Mouse (Mus musculus) NIH3T3 (cell line): ENCODE measurements around the gene Krtap13-1.
"Not testable (repeated sequence)": the region's sequence is repeated elsewhere in the genome, so short reads cannot be mapped to it uniquely, and the experiment has no call there.

Experiments
- DNase-seq: peaks from one replicate; pipeline ENCODE4 v3.0.0-alpha.2; 2012; ENCODE audit warnings: low read depth

Krtap13-1 gene

DNA sequence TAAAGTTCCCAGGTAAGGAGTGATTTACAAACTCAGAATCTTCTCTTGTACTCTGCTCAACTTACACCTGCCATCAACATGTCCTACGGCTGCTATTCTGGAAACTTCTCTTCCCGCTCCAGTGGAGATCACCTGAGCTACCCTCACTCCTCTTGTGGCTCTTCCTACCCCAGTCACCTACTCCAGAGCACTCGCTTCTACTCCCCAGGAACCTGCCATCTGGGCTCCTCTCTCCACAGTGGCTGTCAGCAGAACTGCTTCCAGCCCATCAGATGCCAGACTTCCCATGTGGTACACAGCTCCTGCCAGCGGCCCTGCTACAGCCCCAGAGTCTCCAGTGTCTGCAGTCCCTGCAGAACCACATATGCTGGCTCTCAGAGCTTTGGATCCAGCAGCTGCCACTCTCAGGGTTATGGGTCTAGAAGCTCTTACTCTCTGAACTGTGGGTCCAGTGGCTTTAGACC is at the start of gene Krtap13-1:
TSS of gene Krtap13-1 (plus strand) at position 51 of the 464 bp plus-strand sequence.
- no peak for DNase-seq

DNA sequence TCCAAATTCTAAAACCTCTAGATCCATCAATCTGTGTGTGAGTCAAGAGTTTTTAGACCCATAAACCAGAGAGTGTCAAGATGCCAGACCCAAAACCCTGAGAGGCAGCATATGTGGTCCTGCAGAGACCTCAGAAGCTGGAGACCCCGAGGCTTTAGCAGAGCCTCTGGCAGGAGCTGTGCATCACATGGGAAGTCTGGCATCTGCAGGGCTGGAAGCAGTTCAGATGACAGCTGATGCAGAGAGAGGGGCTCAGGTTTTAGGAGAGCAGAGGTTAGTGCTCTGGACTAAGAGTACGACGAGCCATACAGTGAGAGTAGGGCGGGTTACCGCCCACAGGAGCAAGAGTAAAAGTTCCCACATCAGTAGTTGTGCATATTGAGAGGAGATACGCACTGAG is 49.6 kb upstream of the Krtap13-1 start:
- DNase-seq = no peak

DNA sequence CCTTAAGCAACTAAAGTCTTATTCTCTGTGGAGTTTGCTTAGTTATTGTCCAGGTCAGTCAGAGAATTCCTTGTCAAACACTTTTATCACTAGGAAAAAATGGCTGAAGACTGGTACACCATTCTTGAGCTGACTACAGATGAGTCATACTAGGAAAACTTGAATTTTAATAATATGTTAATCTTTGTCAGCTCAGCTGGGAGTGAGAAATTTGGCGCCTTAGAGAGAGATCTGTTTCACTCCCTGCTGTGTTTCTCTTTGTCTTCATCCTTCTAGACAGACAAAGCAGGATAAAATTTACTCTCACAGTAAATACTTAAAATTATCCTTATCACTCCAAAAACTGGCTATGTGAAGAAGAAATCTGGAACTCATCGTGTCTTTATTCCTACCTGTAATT is 47.4 kb upstream of the Krtap13-1 start:
- no peak for DNase-seq

DNA sequence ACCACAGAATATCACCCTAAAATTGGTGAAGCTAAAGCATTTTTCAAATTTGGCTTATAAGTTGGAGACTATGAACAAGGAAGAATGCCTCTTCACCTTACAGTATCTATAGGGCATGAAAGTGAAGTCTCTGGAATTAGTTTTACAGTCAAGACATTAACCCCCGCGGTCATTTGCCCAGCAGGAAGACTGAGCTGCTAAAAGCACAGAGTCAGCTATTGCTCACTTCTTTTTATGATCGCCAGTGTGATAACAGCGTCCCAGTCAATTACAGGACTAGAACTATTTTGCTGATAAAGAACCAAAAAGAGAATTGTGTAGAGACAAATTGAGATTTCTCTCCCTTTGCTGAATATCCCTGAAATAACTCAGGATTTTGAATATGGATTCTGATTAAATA is 32.4 kb upstream of the Krtap13-1 start:
- no peak for DNase-seq

DNA sequence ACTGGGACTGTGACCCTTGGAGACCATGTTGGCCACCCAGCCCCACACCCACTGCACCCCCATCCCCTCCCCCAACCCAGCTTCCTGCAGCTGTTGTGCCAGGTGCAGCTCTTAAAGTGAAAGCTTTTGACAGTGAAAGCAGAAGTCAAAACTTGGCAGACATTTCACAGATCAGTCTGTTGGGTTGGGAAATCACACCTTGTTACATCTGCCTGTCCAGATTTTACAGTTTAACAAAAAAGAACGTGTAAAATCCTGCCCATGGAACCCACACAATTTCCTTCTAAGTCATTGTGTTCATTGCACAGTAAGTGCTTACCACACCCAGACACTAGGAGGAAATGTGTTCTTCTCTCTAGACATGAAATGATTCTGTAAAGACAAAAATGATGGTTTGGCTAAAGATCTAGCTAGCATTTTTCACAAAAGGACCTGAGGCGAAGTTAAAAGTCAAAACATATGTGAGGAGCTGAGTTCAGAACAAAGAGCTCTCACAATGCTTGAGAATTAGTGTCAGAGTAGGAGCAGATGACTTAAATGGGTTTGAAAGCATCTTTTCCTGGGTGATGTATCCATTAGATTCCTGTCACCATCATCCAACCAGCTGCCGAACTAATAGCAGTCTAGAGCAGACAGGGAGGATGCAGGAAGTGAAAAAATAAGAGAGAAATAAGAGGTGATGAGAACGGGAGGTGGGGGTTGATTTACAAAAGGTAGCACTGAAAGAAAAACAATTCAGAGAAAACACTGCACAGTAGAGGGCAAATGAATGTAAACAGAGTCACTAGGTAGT is 27.4 kb upstream of the Krtap13-1 start:
- no peak for DNase-seq

DNA sequence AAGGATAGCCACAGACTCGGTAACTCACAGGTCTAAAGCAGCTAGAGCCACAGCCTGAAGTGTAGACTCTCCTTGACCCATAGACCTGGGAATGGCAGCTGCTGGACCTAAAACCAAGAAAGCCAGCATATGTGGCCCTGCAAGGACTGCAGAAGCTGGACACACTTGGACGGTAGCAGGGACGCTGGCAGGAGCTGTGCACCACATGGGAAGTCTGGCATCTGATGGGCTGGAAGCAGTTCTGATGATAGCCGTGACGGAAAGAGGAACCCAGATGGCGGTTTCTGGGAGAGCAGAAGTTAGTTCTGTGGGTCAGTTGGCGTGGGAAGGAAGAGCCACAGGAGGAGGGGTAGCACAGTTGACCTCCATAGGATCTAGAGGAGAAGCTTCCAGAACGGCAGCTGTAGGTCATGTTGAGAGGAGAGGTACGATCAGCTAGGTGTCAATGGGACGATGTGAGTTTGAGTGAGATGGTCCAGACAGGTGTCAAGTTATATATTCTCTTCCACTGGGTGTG is 21.1 kb upstream of the Krtap13-1 start, which contains the start of gene 2310061N02Rik:
TSS of gene 2310061N02Rik (minus strand) at position 467 of the 517 bp plus-strand sequence.
- no peak for DNase-seq

DNA sequence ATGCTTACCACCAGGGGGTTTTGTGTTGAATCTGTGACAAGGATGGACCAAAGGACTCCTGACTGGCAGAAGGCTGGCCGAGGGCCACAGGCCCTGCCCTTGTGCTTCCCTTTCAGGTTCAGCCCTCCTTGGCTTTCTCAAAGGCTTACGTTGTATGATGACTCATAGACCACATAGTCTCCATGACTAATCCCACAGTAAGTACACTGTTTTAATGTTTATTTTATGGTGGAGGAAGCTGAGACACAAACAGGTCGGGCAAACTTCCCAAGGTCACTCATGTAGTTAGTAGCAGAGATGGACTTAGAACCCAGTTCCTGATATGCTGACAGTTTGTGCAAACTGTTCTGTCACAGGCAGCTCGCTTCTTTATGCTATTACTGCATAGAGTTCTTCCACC is 17.9 kb upstream of the Krtap13-1 start:
- peak; percentile 38 for DNase-seq

DNA sequence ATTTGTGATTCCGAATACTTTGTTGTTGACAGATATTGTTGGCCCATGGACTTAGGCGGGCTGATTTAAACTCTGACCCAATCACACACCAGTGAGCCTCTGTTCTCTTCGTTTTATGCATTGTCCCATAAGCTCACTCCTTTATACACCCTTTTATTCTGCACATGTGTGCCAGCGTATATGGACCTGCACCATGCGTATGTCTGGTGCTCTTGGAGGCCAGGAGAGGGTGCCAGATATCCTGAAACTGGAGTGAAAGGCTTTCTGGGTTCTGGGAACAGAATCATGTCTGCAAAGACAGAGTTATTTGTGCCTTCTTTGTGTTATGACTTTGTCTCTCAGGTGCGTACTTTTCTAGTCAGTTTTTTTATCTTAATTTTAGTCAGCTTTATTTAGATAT is 17.4 kb upstream of the Krtap13-1 start:
- DNase-seq = no peak

DNA sequence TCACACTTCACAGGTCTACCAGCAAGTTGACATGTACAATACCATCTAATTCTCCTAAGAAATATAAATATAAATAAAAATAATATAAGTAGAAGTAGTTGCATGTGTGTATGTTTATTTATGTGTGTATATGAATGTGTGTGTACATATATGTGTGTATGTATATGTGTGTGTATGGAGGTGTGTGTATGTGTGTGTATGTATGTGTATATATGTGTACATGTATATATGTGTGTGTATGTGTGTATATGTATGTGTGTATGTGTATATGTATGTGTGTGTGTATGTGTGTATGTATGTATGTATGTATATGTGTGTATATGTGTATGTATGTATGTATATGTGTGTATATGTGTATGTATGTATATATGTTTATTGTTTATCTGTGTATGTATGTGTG is 12.1 kb upstream of the Krtap13-1 start:
- no peak for DNase-seq

DNA sequence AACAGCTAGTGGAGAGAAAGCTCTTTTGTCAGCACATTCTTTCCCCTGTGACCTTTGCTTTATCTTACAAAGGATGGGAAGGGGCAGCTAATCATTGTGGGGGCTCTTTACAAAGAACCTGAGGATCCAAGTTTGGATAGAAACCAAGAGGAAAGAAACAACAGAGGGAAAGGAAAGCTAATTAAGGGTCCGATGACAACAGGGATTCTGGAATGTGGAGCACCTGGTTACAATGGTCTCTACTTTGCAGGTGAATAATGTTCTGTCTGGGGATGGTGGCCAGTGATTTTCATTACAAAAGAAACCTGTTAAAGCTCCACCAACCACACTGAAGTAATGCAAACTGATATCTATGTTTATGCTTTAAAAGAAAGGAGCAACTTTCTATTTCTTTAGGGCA is 8.6 kb upstream of the Krtap13-1 start:
- DNase-seq = no peak

DNA sequence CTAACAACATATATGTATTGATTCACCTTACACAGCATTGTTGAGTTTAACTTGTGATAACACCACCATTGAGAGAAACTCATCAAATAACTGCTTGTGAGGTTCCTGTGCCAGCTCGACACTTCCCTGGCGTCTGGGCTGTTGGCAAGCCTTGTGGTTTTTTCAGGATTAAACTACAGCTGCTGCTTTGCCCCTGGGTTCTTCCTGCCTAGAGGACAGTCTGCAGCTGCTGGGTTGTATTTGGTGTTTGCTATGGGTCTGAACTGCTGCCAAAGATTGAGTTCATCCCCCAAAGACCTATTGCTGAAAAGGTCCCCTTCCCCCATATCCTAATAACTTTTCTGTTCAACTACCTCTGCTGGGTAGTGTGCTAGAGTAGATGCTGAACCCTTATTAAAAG is 6.7 kb downstream of the Krtap13-1 start:
- no peak for DNase-seq

DNA sequence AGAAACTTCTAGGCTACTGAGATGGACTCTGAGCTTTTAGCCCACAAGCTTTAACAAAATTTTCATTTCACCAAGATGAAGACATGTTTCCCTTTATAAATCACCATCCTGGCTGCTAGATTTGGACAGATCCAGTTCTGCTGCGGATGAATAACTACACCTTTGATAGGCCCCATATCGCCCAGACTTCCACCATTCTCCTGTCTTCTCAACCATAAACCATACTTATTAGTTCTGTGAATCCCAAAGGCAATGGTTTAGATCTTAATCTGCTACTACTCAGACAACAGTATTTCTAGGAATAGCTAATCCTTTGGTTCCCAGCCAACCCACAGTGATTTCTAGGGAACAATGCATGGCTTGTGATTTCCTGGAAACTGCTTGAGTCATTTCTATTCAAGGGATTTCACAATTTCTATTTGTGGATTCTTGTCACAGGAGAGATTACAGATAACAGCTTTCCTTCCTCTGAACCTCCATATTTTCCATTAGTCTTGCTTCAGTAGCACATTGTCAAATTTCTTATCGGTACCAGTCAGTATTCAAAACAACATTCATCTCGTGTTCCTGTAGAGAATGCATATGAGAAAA is 16.2 kb downstream of the Krtap13-1 start:
- no peak for DNase-seq

DNA sequence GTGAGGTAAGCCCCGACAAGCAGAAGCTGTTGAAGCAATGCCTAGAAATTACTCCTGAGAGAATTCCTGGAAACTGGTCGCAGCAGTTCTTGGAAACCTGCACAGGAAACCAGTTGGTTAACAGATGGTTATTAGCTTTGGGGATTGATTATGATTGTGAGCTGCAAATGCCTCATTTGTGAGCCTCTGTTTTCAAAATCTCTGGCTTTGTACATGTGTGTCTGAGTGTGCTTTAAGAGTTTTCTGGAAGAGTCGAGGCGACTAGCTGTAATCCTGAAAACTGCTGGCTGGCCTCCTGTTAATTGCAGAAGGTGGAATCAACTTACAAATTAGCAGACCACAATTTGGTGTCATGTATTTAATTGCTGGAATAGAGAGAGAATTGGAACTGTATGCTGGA is 19.3 kb downstream of the Krtap13-1 start:
- no peak for DNase-seq

DNA sequence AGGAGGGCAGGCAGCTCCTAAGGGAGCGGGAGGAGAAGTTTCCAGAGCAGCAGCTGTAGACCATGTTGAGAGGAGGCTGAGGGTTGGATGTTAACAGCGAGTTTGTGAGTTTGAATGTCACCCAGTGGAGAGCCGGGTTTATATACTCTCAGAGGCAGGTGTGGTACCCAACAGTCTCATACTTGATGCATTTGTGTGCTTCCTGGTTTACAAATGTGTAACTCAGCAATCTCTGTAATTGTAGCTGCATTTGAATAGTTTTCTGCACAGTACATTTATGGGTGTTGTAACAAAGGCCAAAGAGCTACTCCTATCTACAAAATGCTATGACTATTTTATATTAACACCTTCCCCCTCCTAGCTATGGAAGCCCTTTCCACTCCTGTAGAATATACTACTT is 22.9 kb downstream of the Krtap13-1 start, which contains the start of gene Krtap13:
TSS of gene Krtap13 (minus strand) at position 101 of the 400 bp plus-strand sequence.
- DNase-seq = not testable (repeated sequence)

DNA sequence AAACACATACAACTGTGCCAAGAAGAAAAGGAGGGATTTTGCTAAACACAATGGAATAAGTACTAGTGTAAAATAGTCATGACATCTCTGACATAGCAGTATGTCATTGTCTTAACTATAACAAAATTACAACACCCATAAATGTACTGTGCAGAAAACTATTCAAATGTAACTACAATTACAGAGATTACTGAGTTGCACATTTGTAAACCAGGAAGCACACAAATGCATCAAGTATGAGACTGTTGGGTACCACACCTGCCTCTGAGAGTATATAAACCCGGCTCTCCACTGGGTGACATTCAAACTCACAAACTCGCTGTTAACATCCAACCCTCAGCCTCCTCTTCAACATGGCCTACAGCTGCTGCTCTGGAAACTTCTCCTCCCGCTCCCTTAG is 29.9 kb downstream of the Krtap13-1 start, which contains the start of gene 2310034C09Rik:
TSS of gene 2310034C09Rik (plus strand) at position 301 of the 400 bp plus-strand sequence.
- not testable (repeated sequence) for DNase-seq

DNA sequence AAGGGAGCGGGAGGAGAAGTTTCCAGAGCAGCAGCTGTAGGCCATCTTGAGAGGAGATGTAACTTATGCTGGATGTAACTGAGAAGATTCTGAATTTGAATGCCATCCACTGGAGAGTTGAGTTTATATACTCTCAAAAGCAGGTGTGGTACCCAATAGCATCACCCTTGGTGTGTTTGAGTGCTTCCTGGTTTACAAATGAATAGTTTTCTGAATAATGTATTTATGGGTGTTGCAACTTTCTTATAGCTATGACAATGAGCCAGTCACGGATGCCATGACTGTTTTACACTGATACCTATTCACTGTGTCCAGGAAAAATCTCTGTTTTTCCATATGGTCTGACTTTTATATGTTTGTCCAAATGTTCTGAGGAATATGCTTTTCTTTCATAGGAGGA is 45.4 kb downstream of the Krtap13-1 start, which contains the start of gene 2310057N15Rik:
TSS of gene 2310057N15Rik (minus strand) at position 101 of the 400 bp plus-strand sequence.
- no peak for DNase-seq

DNA sequence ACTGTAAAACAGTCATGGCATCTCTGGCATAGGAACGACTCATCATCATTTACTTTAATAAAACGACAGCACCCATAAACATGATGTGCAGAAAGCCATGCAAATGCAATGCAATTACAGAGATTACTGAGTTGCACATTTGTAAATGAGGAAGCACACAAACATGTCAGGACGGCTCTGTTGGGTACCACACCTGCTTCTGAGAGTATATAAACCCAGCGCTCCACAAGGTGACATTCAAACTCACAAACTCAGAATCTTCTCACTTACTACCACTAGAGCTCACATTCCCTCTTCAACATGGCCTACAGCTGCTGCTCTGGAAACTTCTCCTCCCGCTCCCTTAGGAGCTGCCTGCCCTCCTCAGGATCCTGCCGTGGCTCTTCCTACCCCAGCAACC is 48.9 kb downstream of the Krtap13-1 start, which contains the start of gene Gm5965:
TSS of gene Gm5965 (plus strand) at position 301 of the 400 bp plus-strand sequence.
- no peak for DNase-seq
